Mouse (Mus musculus): ENCODE data around the gene Myrip. TPM values are rescaled to one million over a fixed set of nuclear protein-coding genes. Genes with fewer than 3 reads are reported as not detected.

The Myrip gene
- polyA plus RNA-seq, 1 experiment from 2014 or later, result 0.34 TPM

DNA sequence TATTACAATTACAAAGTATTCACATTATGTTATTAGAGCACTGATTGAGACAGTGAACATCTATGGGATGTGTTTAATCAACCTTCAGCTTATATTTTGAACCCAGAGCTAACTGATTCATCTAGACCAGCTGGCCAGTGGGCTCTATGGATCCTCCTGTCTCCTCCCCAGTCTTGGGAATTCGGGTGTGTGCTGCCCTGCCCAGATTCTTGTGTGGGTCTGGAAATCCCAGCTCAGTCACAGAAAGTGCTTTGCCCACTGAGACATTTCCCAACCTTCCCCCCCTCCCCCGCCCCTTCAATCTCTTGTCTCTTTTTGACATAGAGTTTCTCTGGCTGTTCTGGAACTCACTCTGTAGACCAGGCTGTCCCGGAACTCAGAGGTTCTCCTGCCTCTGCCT, 217.6 kb downstream of the Myrip start:
- no peak overlapping the region for H3K9ac ChIP-seq (ENCODE audit: low read depth, low read length)
- ATAC-seq (replicated peaks; ENCODE audit: low FRiP score, low read depth), result no peak
- no peak for TF ChIP-seq CTCF (IDR thresholded peaks at IDR 0.05; ENCODE audit: low read depth)
- 76% methylated on average over 3 of the region's 3 CpGs for WGBS
- H3K4me3 ChIP-seq (replicated peaks; ENCODE audit: low read depth, low read length), result no peak overlapping the region
- H3K36me3 ChIP-seq (ENCODE audit: insufficient read depth, low read length), result no peaks in the 10 kb centered on the region
- H3K27me3 ChIP-seq (ENCODE audit: insufficient read depth, low read length), result no peaks in the 10 kb centered on the region
- no peak overlapping the region for H3K4me2 ChIP-seq (ENCODE audit: low read length)
- H3K9me3 ChIP-seq (replicated peaks; ENCODE audit: low read length), result no peaks in the 10 kb centered on the region
- no peak for DNase-seq (ENCODE audit: low spot score)
- H3K27ac ChIP-seq, result no peak overlapping the region
- H3K4me1 ChIP-seq (replicated peaks; ENCODE audit: insufficient read depth, low read length), result no peaks in the 10 kb centered on the region

DNA sequence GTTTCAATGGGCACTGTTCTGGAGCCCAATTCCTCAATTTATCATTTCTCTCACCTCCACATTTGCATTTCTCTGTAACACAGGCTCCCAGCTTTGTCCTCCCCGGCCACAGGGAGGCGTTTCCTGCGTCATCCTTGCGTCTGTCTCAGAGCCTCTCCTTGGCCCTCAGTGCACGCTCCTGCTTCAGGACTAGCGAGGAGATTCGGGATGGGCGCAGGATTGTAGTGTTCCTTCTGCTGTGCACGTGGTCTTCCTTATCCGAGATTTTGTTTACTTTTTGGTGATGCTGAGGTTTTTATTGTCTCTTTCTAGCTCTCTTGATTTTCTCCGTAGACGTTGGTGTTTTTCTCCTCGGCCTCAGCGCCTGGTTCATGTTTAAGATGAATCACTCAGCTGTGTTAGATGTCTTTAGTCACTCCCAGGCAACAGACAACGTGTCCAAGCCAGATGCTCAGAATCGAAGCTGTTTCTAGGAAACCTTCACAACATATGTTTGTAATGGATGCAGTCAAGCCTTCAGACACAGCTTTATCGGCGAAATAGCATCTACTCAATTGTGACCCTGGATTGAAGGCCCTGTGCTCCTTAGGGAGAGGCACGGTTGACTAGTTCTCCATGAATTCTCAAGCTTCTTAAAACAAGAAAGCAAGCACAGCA, 218.3 kb downstream of the Myrip start:
- ATAC-seq (replicated peaks; ENCODE audit: low FRiP score, low read depth) (no peak), DNase-seq (ENCODE audit: low spot score) (no peak)
- Histone ChIP-seq H3K4me2 (ENCODE audit: low read length) (no peak overlapping the region), H3K4me1 (replicated peaks; ENCODE audit: insufficient read depth, low read length) (no peaks in the 10 kb centered on the region), H3K9ac (ENCODE audit: low read depth, low read length) (no peak overlapping the region), H3K9me3 (replicated peaks; ENCODE audit: low read length) (no peaks in the 10 kb centered on the region), H3K36me3 (ENCODE audit: insufficient read depth, low read length) (no peaks in the 10 kb centered on the region), H3K27me3 (ENCODE audit: insufficient read depth, low read length) (no peaks in the 10 kb centered on the region), H3K27ac (no peak overlapping the region), H3K4me3 (replicated peaks; ENCODE audit: low read depth, low read length) (no peak overlapping the region)
- peak; percentile 18; the same call in 1 of the 2 replicates for TF ChIP-seq CTCF (IDR thresholded peaks at IDR 0.05; ENCODE audit: low read depth)
- 43% methylated on average over 19 of the region's 19 CpGs for WGBS

DNA sequence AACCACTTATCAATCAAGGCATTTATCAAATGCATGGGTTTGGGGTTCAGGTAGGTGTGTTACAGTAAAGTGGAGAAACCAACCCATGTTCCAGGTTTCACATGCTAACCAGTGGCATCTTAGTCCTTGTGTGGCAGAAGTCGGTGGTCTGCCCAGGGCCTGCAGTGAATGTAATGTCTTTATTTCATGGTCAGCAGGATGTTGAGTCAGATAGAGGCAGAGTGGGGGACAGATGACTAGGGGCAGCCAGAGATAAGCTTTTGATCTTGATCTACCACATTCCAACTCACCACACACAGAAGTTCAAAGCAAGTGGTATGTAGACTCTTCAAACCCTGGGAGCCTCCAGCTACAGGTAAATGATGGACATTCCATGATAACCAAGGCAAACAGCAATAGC, 219.8 kb downstream of the Myrip start:
- ATAC-seq (replicated peaks; ENCODE audit: low FRiP score, low read depth) (no peak), DNase-seq (ENCODE audit: low spot score) (no peak)
- H3K9ac ChIP-seq (ENCODE audit: low read depth, low read length), result no peak overlapping the region
- no peaks in the 10 kb centered on the region for H3K36me3 ChIP-seq (ENCODE audit: insufficient read depth, low read length)
- TF ChIP-seq CTCF (IDR thresholded peaks at IDR 0.05; ENCODE audit: low read depth), result no peak
- H3K9me3 ChIP-seq (replicated peaks; ENCODE audit: low read length), result no peaks in the 10 kb centered on the region
- 92% methylated on average over 1 of the region's 1 CpGs for WGBS
- H3K27ac ChIP-seq, result no peak overlapping the region
- H3K27me3 ChIP-seq (ENCODE audit: insufficient read depth, low read length), result no peaks in the 10 kb centered on the region
- H3K4me1 ChIP-seq (replicated peaks; ENCODE audit: insufficient read depth, low read length), result no peaks in the 10 kb centered on the region
- no peak overlapping the region for H3K4me3 ChIP-seq (replicated peaks; ENCODE audit: low read depth, low read length)
- H3K4me2 ChIP-seq (ENCODE audit: low read length), result no peak overlapping the region

Other genes starting within 250 kb of the Myrip start
- gene Cx3cr1, start 231.6 kb upstream of the Myrip start, polyA plus RNA-seq (2015; fragmentation: Nextera tagmentation; extraction: Ambion mirVana), result 4.3 and 4.5 TPM in 2 replicates
- not detected in 2 replicates for gene Ccr8, start 209.4 kb upstream of the Myrip start, polyA plus RNA-seq (2015; fragmentation: Nextera tagmentation; extraction: Ambion mirVana)
- 21.5 and 21.9 TPM in 2 replicates for gene Slc25a38, start 191.1 kb upstream of the Myrip start, polyA plus RNA-seq (2015; fragmentation: Nextera tagmentation; extraction: Ambion mirVana)
- 1,210 and 1,323 TPM in 2 replicates for gene Rpsa, start 173.8 kb upstream of the Myrip start, polyA plus RNA-seq (2015; fragmentation: Nextera tagmentation; extraction: Ambion mirVana)
- gene Mobp, start 151.8 kb upstream of the Myrip start, polyA plus RNA-seq (2015; fragmentation: Nextera tagmentation; extraction: Ambion mirVana), result 0.04 TPM in 1 of 2 replicates, not detected in the other
- gene Eif1b, start 190.7 kb downstream of the Myrip start, polyA plus RNA-seq (2015; fragmentation: Nextera tagmentation; extraction: Ambion mirVana), result 161 and 177 TPM in 2 replicates
- 0.71 and 0.79 TPM in 2 replicates for gene Entpd3, start 238.3 kb downstream of the Myrip start, polyA plus RNA-seq (2015; fragmentation: Nextera tagmentation; extraction: Ambion mirVana)